Mouse (Mus musculus) CD4-positive, CD25-positive, alpha-beta regulatory T cell, adult 2 months (primary cell): ENCODE data around the gene Rint1.

Source experiments
- DNase-seq: peaks from one replicate; pipeline ENCODE4 v3.0.0-alpha.2; 2012; ENCODE audit warnings: low read depth, low spot score

The Rint1 gene

DNA sequence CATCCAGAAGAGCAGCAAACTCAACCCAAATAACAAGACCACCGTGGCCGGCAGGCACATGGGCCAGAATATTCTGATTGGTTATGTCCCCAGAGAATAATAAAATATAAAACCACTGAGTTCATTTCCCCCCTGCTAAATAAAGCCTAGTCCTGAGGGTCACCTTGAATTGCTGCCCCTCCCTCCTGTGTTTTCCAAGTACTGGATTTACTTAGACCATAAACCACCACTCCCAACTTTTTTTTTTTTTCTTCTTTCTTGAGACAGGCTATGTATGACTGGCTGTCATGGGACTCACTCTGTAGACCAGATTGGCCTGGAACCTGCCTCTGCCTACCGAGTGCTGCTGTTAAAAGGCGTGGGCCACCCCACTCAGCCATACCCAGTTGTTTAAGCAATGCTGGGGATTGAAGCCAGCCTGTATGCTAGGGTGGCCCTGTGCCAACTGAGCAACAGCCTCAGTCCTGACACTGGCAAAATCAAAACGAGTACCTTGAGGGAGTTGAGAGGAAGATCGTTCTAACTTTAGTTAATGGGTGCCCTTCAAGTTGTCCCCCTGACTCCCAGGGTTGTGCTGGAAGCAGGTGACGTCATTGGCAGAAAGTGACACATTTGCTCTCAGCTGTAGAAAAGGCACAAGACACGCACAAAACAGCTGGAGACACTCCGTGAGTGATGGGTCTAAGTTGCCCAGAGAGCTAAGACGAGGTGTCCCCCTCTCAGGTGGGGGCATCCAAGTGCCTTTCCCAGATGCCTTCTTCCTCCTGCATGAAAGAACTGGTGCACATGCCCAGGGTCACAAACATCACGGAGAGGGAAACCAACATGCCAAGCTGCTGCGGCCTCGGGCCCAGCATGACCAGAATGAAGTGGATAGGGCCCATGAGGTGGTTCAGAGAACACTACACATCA is 76.8 kb downstream of the Rint1 start:
- DNase-seq = no peak

- DNase-seq = no peak
These were observed 78.4 kb downstream of the Rint1 start for GRCm38 (mm10) chr5:23865941-23866340.
